Mouse (Mus musculus): Measurements from ENCODE around the gene Sptbn4. TPM values are rescaled to one million over a fixed set of nuclear protein-coding genes. Genes with fewer than 3 reads are reported as not detected.

The Sptbn4 gene
- polyA plus RNA-seq, 2 experiments = 0.06 TPM

GRCm38 (mm10) chr7:27437544-27437943, 9.9 kb downstream of the Sptbn4 start:
- 38% methylated on average over 5 of the region's 5 CpGs for WGBS (ENCODE audit: insufficient replicate concordance)
- ATAC-seq (ENCODE audit: insufficient read depth) (peak; percentile 47; the same call in 1 of the 2 replicates), DNase-seq (ENCODE audit: low read depth in 3 of 3, low spot score in 3 of 3) (peak in 2 of 3 experiments; percentile 45 to 58)
- H3K9ac ChIP-seq (replicated peaks) = no peak overlapping the region
- H3K36me3 ChIP-seq (replicated peaks; ENCODE audit: control insufficient read depth, insufficient read depth, low read depth) = no peaks in the 10 kb centered on the region
- H3K4me1 ChIP-seq (replicated peaks; ENCODE audit: control insufficient read depth in 2 of 2, insufficient read depth in 2 of 2, low read length in 1 of 2) = peaks cover 0 to 4% of the 10 kb centered on the region in 2 experiments; a peak in 2 of 4 replicates
- no peak overlapping the region for H3K4me2 ChIP-seq (ENCODE audit: low read depth)
- H3K4me3 ChIP-seq (ENCODE audit: insufficient read depth in 1 of 2, low read depth in 2 of 2, low read length in 2 of 2) = no peak overlapping the region
- TF ChIP-seq CTCF (IDR thresholded peaks at IDR 0.05; ENCODE audit: low read depth) = peak; percentile 88
- no peak for TF ChIP-seq EP300 (IDR thresholded peaks at IDR 0.05; ENCODE audit: low read depth)
- no peaks in the 10 kb centered on the region; the same call in 1 of the 2 replicates for H3K9me3 ChIP-seq (ENCODE audit: control insufficient read depth, low read length)
- H3K27ac ChIP-seq = no peak overlapping the region
- peaks cover 28% of the 10 kb centered on the region for H3K27me3 ChIP-seq (ENCODE audit: control insufficient read depth, insufficient read depth, low read length)

GRCm38 (mm10) chr7:27433794-27434193, 13.7 kb downstream of the Sptbn4 start:
- peaks cover 0 to 4% of the 10 kb centered on the region in 2 experiments; a peak in 2 of 4 replicates for H3K4me1 ChIP-seq (replicated peaks; ENCODE audit: control insufficient read depth in 2 of 2, insufficient read depth in 2 of 2, low read length in 1 of 2)
- H3K9me3 ChIP-seq (ENCODE audit: control insufficient read depth, low read length) = peaks cover 4% of the 10 kb centered on the region
- DNase-seq (ENCODE audit: low read depth in 3 of 3, low spot score in 3 of 3) (no peak), ATAC-seq (ENCODE audit: insufficient read depth) (peak; percentile 47; the same call in 1 of the 2 replicates)
- TF ChIP-seq EP300 (IDR thresholded peaks at IDR 0.05; ENCODE audit: low read depth) (no peak), CTCF (IDR thresholded peaks at IDR 0.05; ENCODE audit: low read depth) (no peak)
- WGBS (ENCODE audit: insufficient replicate concordance) = 6% methylated on average over 10 of the region's 10 CpGs
- H3K27ac ChIP-seq = no peak overlapping the region
- H3K4me2 ChIP-seq (ENCODE audit: low read depth) = no peak overlapping the region
- no peak overlapping the region for H3K9ac ChIP-seq (replicated peaks)
- no peaks in the 10 kb centered on the region for H3K36me3 ChIP-seq (replicated peaks; ENCODE audit: control insufficient read depth, insufficient read depth, low read depth)
- H3K27me3 ChIP-seq (ENCODE audit: control insufficient read depth, insufficient read depth, low read length) = peaks cover 32% of the 10 kb centered on the region
- H3K4me3 ChIP-seq (ENCODE audit: insufficient read depth in 1 of 2, low read depth in 2 of 2, low read length in 2 of 2) = no peak overlapping the region

GRCm38 (mm10) chr7:27433349-27433748, 14.1 kb downstream of the Sptbn4 start:
- H3K36me3 ChIP-seq (replicated peaks; ENCODE audit: control insufficient read depth, insufficient read depth, low read depth) = no peaks in the 10 kb centered on the region
- ATAC-seq (ENCODE audit: insufficient read depth) (no peak), DNase-seq (ENCODE audit: low read depth in 3 of 3, low spot score in 3 of 3) (no peak)
- no peak overlapping the region for H3K4me2 ChIP-seq (ENCODE audit: low read depth)
- H3K27me3 ChIP-seq (ENCODE audit: control insufficient read depth, insufficient read depth, low read length) = peaks cover 32% of the 10 kb centered on the region
- H3K4me3 ChIP-seq (ENCODE audit: insufficient read depth in 1 of 2, low read depth in 2 of 2, low read length in 2 of 2) = no peak overlapping the region
- H3K4me1 ChIP-seq (replicated peaks; ENCODE audit: control insufficient read depth in 2 of 2, insufficient read depth in 2 of 2, low read length in 1 of 2) = peaks cover 0 to 4% of the 10 kb centered on the region in 2 experiments; a peak in 2 of 4 replicates
- H3K9me3 ChIP-seq (ENCODE audit: control insufficient read depth, low read length) = peaks cover 4% of the 10 kb centered on the region
- WGBS (ENCODE audit: insufficient replicate concordance) = 19% methylated on average over 10 of the region's 10 CpGs
- H3K27ac ChIP-seq = no peak overlapping the region
- no peak overlapping the region for H3K9ac ChIP-seq (replicated peaks)
- TF ChIP-seq CTCF (IDR thresholded peaks at IDR 0.05; ENCODE audit: low read depth) = no peak
- no peak for TF ChIP-seq EP300 (IDR thresholded peaks at IDR 0.05; ENCODE audit: low read depth)

- Histone ChIP-seq H3K9ac (replicated peaks) (no peak overlapping the region), H3K27ac (no peak overlapping the region), H3K27me3 (ENCODE audit: control insufficient read depth, insufficient read depth, low read length) (peaks cover 18% of the 10 kb centered on the region), H3K9me3 (ENCODE audit: control insufficient read depth, low read length) (peaks cover 4% of the 10 kb centered on the region), H3K4me2 (ENCODE audit: low read depth) (no peak overlapping the region), H3K36me3 (replicated peaks; ENCODE audit: control insufficient read depth, insufficient read depth, low read depth) (no peaks in the 10 kb centered on the region), H3K4me1 (replicated peaks; ENCODE audit: control insufficient read depth in 2 of 2, insufficient read depth in 2 of 2, low read length in 1 of 2) (peaks cover 0 to 3% of the 10 kb centered on the region in 2 experiments; a peak in 1 of 4 replicates), H3K4me3 (ENCODE audit: insufficient read depth in 1 of 2, low read depth in 2 of 2, low read length in 2 of 2) (no peak overlapping the region)
- WGBS (ENCODE audit: insufficient replicate concordance) = 45% methylated on average over 2 of the region's 2 CpGs
- DNase-seq (ENCODE audit: low read depth in 3 of 3, low spot score in 3 of 3) (no peak), ATAC-seq (ENCODE audit: insufficient read depth) (no peak)
- TF ChIP-seq CTCF (IDR thresholded peaks at IDR 0.05; ENCODE audit: low read depth) (peak; percentile 53), EP300 (IDR thresholded peaks at IDR 0.05; ENCODE audit: low read depth) (no peak)
Observed at GRCm38 (mm10) chr7:27429135-27429534, 18.4 kb downstream of the Sptbn4 start.

GRCm38 (mm10) chr7:27428002-27428401, 19.5 kb downstream of the Sptbn4 start:
- TF ChIP-seq CTCF (IDR thresholded peaks at IDR 0.05; ENCODE audit: low read depth) (no peak), EP300 (IDR thresholded peaks at IDR 0.05; ENCODE audit: low read depth) (no peak)
- H3K4me3 ChIP-seq (ENCODE audit: insufficient read depth in 1 of 2, low read depth in 2 of 2, low read length in 2 of 2) = no peak overlapping the region
- H3K4me2 ChIP-seq (ENCODE audit: low read depth) = no peak overlapping the region
- no peaks in the 10 kb centered on the region for H3K4me1 ChIP-seq (replicated peaks; ENCODE audit: control insufficient read depth in 2 of 2, insufficient read depth in 2 of 2, low read length in 1 of 2)
- ATAC-seq (ENCODE audit: insufficient read depth) (no peak), DNase-seq (ENCODE audit: low read depth in 3 of 3, low spot score in 3 of 3) (no peak)
- no peak overlapping the region for H3K9ac ChIP-seq (replicated peaks)
- no peaks in the 10 kb centered on the region for H3K36me3 ChIP-seq (replicated peaks; ENCODE audit: control insufficient read depth, insufficient read depth, low read depth)
- no peak overlapping the region for H3K27ac ChIP-seq
- 69% methylated on average over 11 of the region's 11 CpGs for WGBS (ENCODE audit: insufficient replicate concordance)
- peaks cover 4% of the 10 kb centered on the region for H3K9me3 ChIP-seq (ENCODE audit: control insufficient read depth, low read length)
- H3K27me3 ChIP-seq (ENCODE audit: control insufficient read depth, insufficient read depth, low read length) = peaks cover 7% of the 10 kb centered on the region
